In the genomic region with DNA sequence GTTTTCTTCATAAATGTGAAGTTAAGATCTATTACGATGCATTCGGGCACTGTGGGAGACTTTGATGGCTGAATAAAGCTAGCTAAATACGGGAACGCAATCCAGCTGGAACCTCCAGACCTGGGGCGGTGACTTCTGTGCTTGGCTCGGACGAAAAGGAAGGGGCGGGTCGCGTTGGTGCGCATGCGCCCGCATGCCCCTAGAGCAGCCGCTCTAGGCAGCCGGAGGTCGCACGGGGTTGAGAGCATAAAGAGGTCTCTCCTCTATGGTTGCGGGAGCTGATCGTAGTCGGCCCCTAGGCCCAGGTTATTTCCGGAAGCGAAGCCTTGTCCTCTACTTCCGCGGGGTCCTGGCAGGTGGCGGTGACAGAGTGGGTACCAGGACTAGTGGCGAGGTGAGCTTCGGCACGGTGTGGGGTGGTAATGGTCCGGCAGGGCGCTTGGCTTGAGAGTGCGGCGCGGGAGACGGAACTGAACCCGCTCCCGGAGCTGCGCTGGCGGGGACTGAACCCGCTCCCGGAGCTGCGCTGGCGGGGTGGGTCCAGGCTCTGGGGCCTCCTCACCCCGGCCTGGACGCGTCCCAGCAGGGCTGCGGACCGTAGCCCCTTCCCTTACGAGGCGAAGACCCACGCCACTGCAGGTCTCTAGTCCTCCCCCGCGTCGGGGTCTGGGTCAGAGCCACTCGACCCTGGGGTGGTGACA, we compare ENCODE assay signal across 8 mouse cellular contexts. TPM values are rescaled to one million over a fixed set of nuclear protein-coding genes. Genes with fewer than 3 reads are reported as not detected.
DNase-seq lines count a peak whose midpoint lies in the region; ATAC-seq and TF ChIP-seq lines count a peak whose summit lies in the region.

Gene Bfar, plus strand, starts transcription at position 174 of the 701 bp plus-strand sequence.
Gene 3110001I22Rik, plus strand, starts transcription at position 245 of the 701 bp plus-strand sequence.

- H3K4me3 ChIP-seq in embryonic facial prominence, embryonic 13.5 days, result peak within 1 kb of the TSS; percentile 97
- H3K4me3 ChIP-seq in heart, adult 2 months, result peak within 1 kb of the TSS; percentile 97
- H3K4me3 ChIP-seq in limb, embryonic 13.5 days, result peak within 1 kb of the TSS; percentile 96
- H3K4me3 ChIP-seq in midbrain, embryonic 16.5 days (ENCODE audit: low read depth, low read length), result peak within 1 kb of the TSS; percentile 75

- intact Hi-C loops in heart, adult 2 months (cut with DNase I), result loop anchor here (5.0 kb wide), 2 partner anchors 110 to 145 kb away; partner anchors contain the start of genes Ntan1 and Rrn3

- TF ChIP-seq CTCF in heart, adult 2 months (IDR thresholded peaks at IDR 0.05), result 0 out of 2 replicates have a peak, but pooled peaks have one; percentile 19

- H3K9ac ChIP-seq in embryonic facial prominence, embryonic 13.5 days, result peak within 1 kb of the TSS; percentile 95
- H3K9ac ChIP-seq in heart, adult 2 months (ENCODE audit: low read depth, low read length), result peak within 1 kb of the TSS; percentile 95
- peak within 1 kb of the TSS; percentile 95 for H3K9ac ChIP-seq in limb, embryonic 13.5 days
- H3K9ac ChIP-seq in midbrain, embryonic 16.5 days (ENCODE audit: low read depth, low read length), result peak within 1 kb of the TSS; percentile 88

- peak within 1 kb of the TSS; percentile 77 for H3K4me2 ChIP-seq in embryonic facial prominence, embryonic 13.5 days
- H3K4me2 ChIP-seq in limb, embryonic 13.5 days (replicated peaks), result peak within 1 kb of the TSS; percentile 80
- H3K4me2 ChIP-seq in midbrain, embryonic 16.5 days (ENCODE audit: low read length), result peak within 1 kb of the TSS; percentile 86

- peaks cover 7% of the 10 kb centered on the region for H3K36me3 ChIP-seq in embryonic facial prominence, embryonic 13.5 days
- H3K36me3 ChIP-seq in heart, adult 2 months (ENCODE audit: control insufficient read depth, insufficient read depth, low read length), result peaks cover 12% of the 10 kb centered on the region
- peaks cover 6% of the 10 kb centered on the region for H3K36me3 ChIP-seq in limb, embryonic 13.5 days
- peaks cover 2% of the 10 kb centered on the region for H3K36me3 ChIP-seq in midbrain, embryonic 16.5 days (ENCODE audit: control insufficient read depth, insufficient read depth, low read length)

- H3K79me2 ChIP-seq in heart, adult 2 months (replicated peaks; ENCODE audit: control insufficient read depth, insufficient read depth, low read length), result peaks cover 1% of the 10 kb centered on the region

- H3K27ac ChIP-seq in embryonic facial prominence, embryonic 13.5 days, result peak within 1 kb of the TSS; percentile 89
- peak within 1 kb of the TSS; percentile 94 for H3K27ac ChIP-seq in heart, adult 2 months
- H3K27ac ChIP-seq in limb, embryonic 13.5 days, result peak within 1 kb of the TSS; percentile 88
- peak within 1 kb of the TSS; percentile 85 for H3K27ac ChIP-seq in midbrain, embryonic 16.5 days (ENCODE audit: low read length)

- H3K27me3 ChIP-seq in embryonic facial prominence, embryonic 13.5 days, result no peaks in the 10 kb centered on the region
- no peaks in the 10 kb centered on the region for H3K27me3 ChIP-seq in heart, adult 2 months (ENCODE audit: control insufficient read depth, insufficient read depth, low read length)
- H3K27me3 ChIP-seq in limb, embryonic 13.5 days, result no peaks in the 10 kb centered on the region
- H3K27me3 ChIP-seq in midbrain, embryonic 16.5 days (ENCODE audit: control insufficient read depth, insufficient read depth, low read depth, low read length), result no peaks in the 10 kb centered on the region

- ATAC-seq in embryonic facial prominence, embryonic 13.5 days (ENCODE audit: insufficient number of reproducible peaks, insufficient read depth, low FRiP score, low TSS enrichment, low read depth), result peak; percentile 88
- ATAC-seq in limb, embryonic 13.5 days (ENCODE audit: low FRiP score, low read depth), result peak; percentile 94
- peak; percentile 94 for ATAC-seq in midbrain, embryonic 16.5 days

- H3K4me1 ChIP-seq in embryonic facial prominence, embryonic 13.5 days, result peaks cover 10% of the 10 kb centered on the region
- peaks cover 11% of the 10 kb centered on the region for H3K4me1 ChIP-seq in heart, adult 2 months (ENCODE audit: control insufficient read depth, insufficient read depth, low read length)
- peaks cover 16% of the 10 kb centered on the region for H3K4me1 ChIP-seq in limb, embryonic 13.5 days
- peaks cover 19% of the 10 kb centered on the region for H3K4me1 ChIP-seq in midbrain, embryonic 16.5 days (ENCODE audit: control insufficient read depth, insufficient read depth, low read length)

- no peaks in the 10 kb centered on the region for H3K9me3 ChIP-seq in embryonic facial prominence, embryonic 13.5 days
- H3K9me3 ChIP-seq in limb, embryonic 13.5 days, result no peaks in the 10 kb centered on the region
- no peaks in the 10 kb centered on the region for H3K9me3 ChIP-seq in midbrain, embryonic 16.5 days (replicated peaks; ENCODE audit: control insufficient read depth, low read length, poor library complexity, severe bottlenecking)

- peak; percentile 98 for TF ChIP-seq POLR2A in heart, adult 2 months (IDR thresholded peaks at IDR 0.05; ENCODE audit: insufficient read depth, low read depth, low read length)

- DNase-seq in 3134 (ENCODE audit: extremely low read depth, insufficient read length, low spot score), result peak; percentile 93
- peak; percentile 92 to 94 for DNase-seq in adrenal gland, postnatal 36 days
- DNase-seq in heart, adult 2 months, result peak; percentile 91 to 94
- DNase-seq in kidney, adult 8-10 months, result peak; percentile 92 to 93
- peak; percentile 77 to 91 for DNase-seq in spleen, postnatal 10 days (ENCODE audit: low spot score in 2 of 2)

- no peak for TF ChIP-seq EP300 in heart, adult 2 months (IDR thresholded peaks at IDR 0.05; ENCODE audit: insufficient read depth, low read depth, low read length)

- 0% methylated on average over 54 of the region's 54 CpGs for WGBS in embryonic facial prominence, embryonic 13.5 days
- 0% methylated on average over 54 of the region's 54 CpGs for WGBS in heart, adult 2 months
- under 1% methylated on average over 53 of the region's 54 CpGs for WGBS in limb, embryonic 13.5 days
- WGBS in midbrain, embryonic 16.5 days, result under 1% methylated on average over 52 of the region's 54 CpGs

RNA-seq across cellular contexts. Expression of gene Bfar, which starts in this region (rescaled TPM):
- 10 to 100 TPM; 43.9 to 52.1 TPM for total RNA-seq in adrenal gland, postnatal 36 days (2021)
- polyA plus RNA-seq in embryonic facial prominence, embryonic 13.5 days (2015; fragmentation: Nextera tagmentation; extraction: Ambion mirVana), result 47.6 and 53.1 TPM in 2 replicates
- total RNA-seq in heart, adult 2 months (2021), result 10 to 100 TPM; 41.8 to 51.6 TPM
- 35.2 and 51.5 TPM in 2 replicates for polyA plus RNA-seq in heart, adult 2 months (2012; rRNA removed)
- 52.1 and 56.6 TPM in 2 replicates for polyA plus RNA-seq in limb, embryonic 13.5 days (2015; fragmentation: Nextera tagmentation; extraction: Ambion mirVana)
- 52.7 and 56.4 TPM in 2 replicates for polyA plus RNA-seq in midbrain, embryonic 16.5 days (2015; fragmentation: Nextera tagmentation; extraction: Ambion mirVana)

RNA-seq across cellular contexts. Expression of gene 3110001I22Rik, which starts in this region (rescaled TPM):
- 1 to 10 TPM; 4.1 to 6.4 TPM for total RNA-seq in adrenal gland, postnatal 36 days (2021)
- 6.2 and 7.1 TPM in 2 replicates for polyA plus RNA-seq in embryonic facial prominence, embryonic 13.5 days (2015; fragmentation: Nextera tagmentation; extraction: Ambion mirVana)
- total RNA-seq in heart, adult 2 months (2021), result 1 to 10 TPM; 2.6 to 2.7 TPM
- 1.1 and 1.2 TPM in 2 replicates for polyA plus RNA-seq in heart, adult 2 months (2012; rRNA removed)
- 5.5 and 7.6 TPM in 2 replicates for polyA plus RNA-seq in limb, embryonic 13.5 days (2015; fragmentation: Nextera tagmentation; extraction: Ambion mirVana)
- 6.2 and 7.3 TPM in 2 replicates for polyA plus RNA-seq in midbrain, embryonic 16.5 days (2015; fragmentation: Nextera tagmentation; extraction: Ambion mirVana)

Comparison
In these comparisons a context has a peak if more than half of its experiments do, and no peak if none do; other contexts are left out.
1. Peak in every context shown above with its lines: DNase-seq, ATAC-seq, H3K4me3 ChIP-seq and H3K27ac ChIP-seq.